8 mouse cellular contexts compared by ENCODE assay signal in the genomic region with DNA sequence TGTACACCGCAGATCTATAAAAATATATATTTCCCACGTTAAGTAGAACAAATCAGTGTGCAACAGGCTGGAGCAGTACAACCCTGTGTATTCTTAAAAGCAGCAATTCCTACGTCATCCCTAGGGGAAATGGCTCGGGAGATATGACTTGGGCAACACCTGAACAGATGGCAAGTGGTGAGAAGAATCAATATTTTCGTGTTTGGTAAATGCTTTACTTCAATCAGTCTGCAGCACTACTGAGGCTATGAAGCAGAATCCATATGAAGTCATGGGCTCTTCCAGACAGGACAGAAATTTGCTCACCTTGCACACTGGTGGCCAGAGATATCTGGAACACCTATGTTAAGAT. TPM values are rescaled to one million over a fixed set of nuclear protein-coding genes. Genes with fewer than 3 reads are reported as not detected.
A peak's percentile ranks its signal among the peaks of the same experiment; 100 is the strongest.
DNase-seq lines count a peak whose midpoint lies in the region; ATAC-seq and TF ChIP-seq lines count a peak whose summit lies in the region.

No protein-coding gene starts in this region.

- peak overlapping the region; percentile 82 for H3K9ac ChIP-seq in lung, embryonic 16.5 days (ENCODE audit: low read length)
- peak overlapping the region; percentile 69 for H3K9ac ChIP-seq in limb, embryonic 11.5 days (ENCODE audit: low read length)

- H3K27ac ChIP-seq in lung, embryonic 16.5 days (ENCODE audit: low read length) = peak overlapping the region; percentile 26
- no peak overlapping the region for H3K27ac ChIP-seq in limb, embryonic 11.5 days (replicated peaks; ENCODE audit: low read depth, low read length)
- H3K27ac ChIP-seq in olfactory bulb, adult 2 months (ENCODE audit: insufficient read depth, low read depth, low read length) = no peak overlapping the region

- TF ChIP-seq CTCF in olfactory bulb, adult 2 months (IDR thresholded peaks at IDR 0.05; ENCODE audit: insufficient read depth, low read depth, low read length) = no peak

- no peak for DNase-seq in lung, postnatal 4 days
- DNase-seq in limb, embryonic 11.5 days (ENCODE audit: low spot score) = no peak
- no peak for DNase-seq in left cerebral cortex, adult 9 months (ENCODE audit: low spot score in 2 of 2)
- no peak for DNase-seq in cerebellum, postnatal 14 days

- no peak for TF ChIP-seq POLR2A in olfactory bulb, adult 2 months (IDR thresholded peaks at IDR 0.05; ENCODE audit: insufficient read depth, low read depth, low read length)

- H3K36me3 ChIP-seq in lung, embryonic 16.5 days (ENCODE audit: control insufficient read depth, insufficient read depth, low read length) = no peaks in the 10 kb centered on the region
- H3K36me3 ChIP-seq in erythroblast, embryonic 14.5 days (ENCODE audit: control insufficient read depth) = no peaks in the 10 kb centered on the region
- H3K36me3 ChIP-seq in limb, embryonic 11.5 days (ENCODE audit: control insufficient read depth, insufficient read depth, low read length) = no peaks in the 10 kb centered on the region

- peak overlapping the region; percentile 91 for H3K4me2 ChIP-seq in lung, embryonic 16.5 days (ENCODE audit: low read depth, low read length)
- peak overlapping the region; percentile 86 for H3K4me2 ChIP-seq in limb, embryonic 11.5 days (ENCODE audit: low read depth, severe bottlenecking)

- no peak for ATAC-seq in lung, embryonic 16.5 days (ENCODE audit: low read depth)
- no peak for ATAC-seq in limb, embryonic 11.5 days (ENCODE audit: insufficient number of reproducible peaks, low FRiP score, low TSS enrichment, low read depth)
- no peak for ATAC-seq in megakaryocyte-erythroid progenitor cell, adult 5-6 weeks (replicated peaks; ENCODE audit: low FRiP score, low TSS enrichment, poor library complexity, severe bottlenecking)

- 6% methylated on average over 5 of the region's 5 CpGs for WGBS in lung, embryonic 16.5 days
- 10% methylated on average over 5 of the region's 5 CpGs for WGBS in limb, embryonic 11.5 days
- 21% methylated on average over 5 of the region's 5 CpGs for WGBS in olfactory bulb, adult 2 months

- peaks cover 2% of the 10 kb centered on the region; the same call in 1 of the 2 replicates for H3K4me1 ChIP-seq in lung, embryonic 16.5 days (replicated peaks; ENCODE audit: control insufficient read depth, insufficient read depth, low read length)
- peaks cover 37% of the 10 kb centered on the region for H3K4me1 ChIP-seq in erythroblast, embryonic 14.5 days (ENCODE audit: control insufficient read depth)
- 0 out of 2 replicates have a peak, but pooled peaks cover 3% of the 10 kb centered on the region for H3K4me1 ChIP-seq in limb, embryonic 11.5 days (ENCODE audit: control insufficient read depth, insufficient read depth, low read length)
- peaks cover 12% of the 10 kb centered on the region for H3K4me1 ChIP-seq in olfactory bulb, adult 2 months (ENCODE audit: control insufficient read depth, insufficient read depth, low read length)

- peak overlapping the region; percentile 75 for H3K4me3 ChIP-seq in lung, embryonic 16.5 days (ENCODE audit: low read length)
- H3K4me3 ChIP-seq in erythroblast, embryonic 14.5 days (replicated peaks) = peak overlapping the region; percentile 86
- peak overlapping the region; percentile 75 for H3K4me3 ChIP-seq in limb, embryonic 11.5 days (ENCODE audit: low read depth, low read length)
- H3K4me3 ChIP-seq in olfactory bulb, adult 2 months (ENCODE audit: insufficient read depth, low read depth, low read length) = peak overlapping the region; percentile 55

- no peaks in the 10 kb centered on the region for H3K27me3 ChIP-seq in lung, embryonic 16.5 days (ENCODE audit: control insufficient read depth, insufficient read depth, low read depth, low read length)
- peaks cover 5% of the 10 kb centered on the region; the same call in 1 of the 2 replicates for H3K27me3 ChIP-seq in erythroblast, embryonic 14.5 days (ENCODE audit: control insufficient read depth)
- no peaks in the 10 kb centered on the region for H3K27me3 ChIP-seq in limb, embryonic 11.5 days (ENCODE audit: control insufficient read depth, insufficient read depth, low read length)

- H3K9me3 ChIP-seq in lung, embryonic 16.5 days (ENCODE audit: control insufficient read depth, low read length) = no peaks in the 10 kb centered on the region
- H3K9me3 ChIP-seq in erythroblast, embryonic 14.5 days (ENCODE audit: control insufficient read depth, low read length) = no peaks in the 10 kb centered on the region
- H3K9me3 ChIP-seq in limb, embryonic 11.5 days (ENCODE audit: control insufficient read depth, low read length) = no peaks in the 10 kb centered on the region

RNA-seq across cellular contexts. Expression of gene Sft2d2, which starts 0.4 kb away (rescaled TPM):
- polyA plus RNA-seq in lung, embryonic 16.5 days (2015; fragmentation: Nextera tagmentation; extraction: Ambion mirVana) = 21.9 and 22.4 TPM in 2 replicates
- polyA plus RNA-seq in erythroblast, embryonic 14.5 days (2012) = 0.06 and 0.13 TPM in 2 replicates
- 17.1 and 17.4 TPM in 2 replicates for polyA plus RNA-seq in limb, embryonic 11.5 days (2014; fragmentation: Nextera tagmentation; extraction: Ambion mirVana)
- polyA plus RNA-seq in olfactory bulb, adult 2 months (2012; ENCODE audit: insufficient read depth, insufficient read length, low replicate concordance, missing spikeins) = not detected in 2 replicates
- total RNA-seq in megakaryocyte-erythroid progenitor cell, adult 5-6 weeks (2014; fragmentation: Nextera tagmentation) = 9.0 and 14.5 TPM in 2 replicates
- total RNA-seq in megakaryocyte-erythroid progenitor cell, adult 5-6 weeks (2017) = 16.0 and 17.7 TPM in 2 replicates

RNA-seq across cellular contexts. Expression of gene Tbx19, which starts 34.1 kb away (rescaled TPM):
- polyA plus RNA-seq in lung, embryonic 16.5 days (2015; fragmentation: Nextera tagmentation; extraction: Ambion mirVana) = 0.05 TPM in 1 of 2 replicates, not detected in the other
- 0.01 TPM in 1 of 2 replicates, not detected in the other for polyA plus RNA-seq in erythroblast, embryonic 14.5 days (2012)
- 0.05 TPM in 1 of 2 replicates, not detected in the other for polyA plus RNA-seq in limb, embryonic 11.5 days (2014; fragmentation: Nextera tagmentation; extraction: Ambion mirVana)
- not detected in 2 replicates for polyA plus RNA-seq in olfactory bulb, adult 2 months (2012; ENCODE audit: insufficient read depth, insufficient read length, low replicate concordance, missing spikeins)
- total RNA-seq in megakaryocyte-erythroid progenitor cell, adult 5-6 weeks (2014; fragmentation: Nextera tagmentation) = not detected in 2 replicates
- not detected in 2 replicates for total RNA-seq in megakaryocyte-erythroid progenitor cell, adult 5-6 weeks (2017)

RNA-seq across cellular contexts. Expression of gene Tiprl, which starts 42.2 kb away (rescaled TPM):
- 97.4 and 100 TPM in 2 replicates for polyA plus RNA-seq in lung, embryonic 16.5 days (2015; fragmentation: Nextera tagmentation; extraction: Ambion mirVana)
- polyA plus RNA-seq in erythroblast, embryonic 14.5 days (2012) = 1.1 and 1.2 TPM in 2 replicates
- polyA plus RNA-seq in limb, embryonic 11.5 days (2014; fragmentation: Nextera tagmentation; extraction: Ambion mirVana) = 100 TPM in 2 replicates
- polyA plus RNA-seq in olfactory bulb, adult 2 months (2012; ENCODE audit: insufficient read depth, insufficient read length, low replicate concordance, missing spikeins) = not detected in 2 replicates
- 22.3 and 35.0 TPM in 2 replicates for total RNA-seq in megakaryocyte-erythroid progenitor cell, adult 5-6 weeks (2014; fragmentation: Nextera tagmentation)
- total RNA-seq in megakaryocyte-erythroid progenitor cell, adult 5-6 weeks (2017) = 73.2 and 90.1 TPM in 2 replicates

Comparison
In these comparisons a context has a peak if more than half of its experiments do, and no peak if none do; other contexts are left out.
1. RNA of gene Sft2d2, which starts 0.4 kb away (polyA plus RNA-seq): 21.9 to 22.4 TPM in lung, embryonic 16.5 days, not detected in olfactory bulb, adult 2 months and 17.1 to 17.4 TPM in limb, embryonic 11.5 days; 0.06 to 0.13 TPM in erythroblast, embryonic 14.5 days; every median in the first group is over 10 times any median in the second.
2. RNA of gene Tiprl, which starts 42.2 kb away (polyA plus RNA-seq): not detected in olfactory bulb, adult 2 months, 100 TPM in limb, embryonic 11.5 days and 97.4 to 100 TPM in lung, embryonic 16.5 days; 1.1 to 1.2 TPM in erythroblast, embryonic 14.5 days; every median in the first group is over 10 times any median in the second.
3. Peak in every context shown above with its lines, with median percentiles within 50 percentile points of each other: H3K4me3 ChIP-seq.